Mouse (Mus musculus) liver, adult 2 months (tissue): ENCODE measurements around the gene Tmem265.

Experiments used
- CTCF ChIP-seq: fragments of 200-500 bp; IDR thresholded peaks from 2 replicates; pipeline ENCODE4 v1.5.1; 2011; ENCODE audit warnings: low read depth, low read length, control low read depth
- POLR2A ChIP-seq: fragments of 200-500 bp; IDR thresholded peaks from 2 replicates; pipeline ENCODE4 v1.6.1; 2011; ENCODE audit warnings: low read length, control low read depth; ENCODE audit not compliant: insufficient read depth; ENCODE audit errors: extremely low read depth

GRCm38 (mm10) chr7:127588901-127589300 lies 27.7 kb downstream of the Tmem265 start:
- no peak for TF ChIP-seq CTCF
- no peak for TF ChIP-seq POLR2A
